Comparison of ENCODE assay signal across 9 mouse cellular contexts in the genomic region with DNA sequence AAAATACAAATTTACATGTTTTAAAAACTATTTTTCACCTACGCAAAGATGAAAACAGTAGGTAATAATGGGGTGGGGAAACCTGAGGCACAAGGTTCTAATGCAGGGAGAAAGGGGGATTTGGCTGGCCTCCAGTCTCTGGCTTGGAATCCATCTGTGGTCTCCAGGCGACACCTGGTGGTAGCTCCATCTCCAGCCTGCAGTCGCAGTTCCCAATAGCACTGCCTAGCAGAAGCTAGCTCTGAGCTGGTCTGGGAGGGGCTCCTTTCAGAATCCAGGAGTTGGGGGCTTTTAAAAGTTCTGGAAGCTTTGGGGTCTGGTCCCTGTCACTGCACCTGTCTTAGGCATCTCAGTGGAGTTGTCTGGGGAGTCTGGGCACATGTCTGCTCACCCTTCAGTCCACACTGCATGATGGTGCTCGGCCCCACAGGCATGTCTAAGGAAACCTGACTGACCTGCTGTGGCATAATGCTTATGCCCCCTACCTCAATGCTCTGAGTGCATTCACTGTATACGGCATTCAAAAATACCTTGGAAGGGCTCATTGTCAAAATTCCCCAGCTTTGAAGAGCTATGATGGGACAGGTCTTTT. TPM values are rescaled to one million over a fixed set of nuclear protein-coding genes. Genes with fewer than 3 reads are reported as not detected.
DNase-seq lines count a peak whose midpoint lies in the region; ATAC-seq lines count a peak whose summit lies in the region.
"Had no signal": no experiment of that assay in that cellular context is flagged by ENCODE, and none has a peak within 500 bp of the region (broad histone marks: within the 10 kb centered on the region; RNA-seq: fewer than 3 reads in every experiment).

No protein-coding gene starts in this region.

- no peak overlapping the region for H3K4me2 ChIP-seq in heart, embryonic 12.5 days
- no peak overlapping the region for H3K4me2 ChIP-seq in heart, embryonic 11.5 days

- H3K9me3 ChIP-seq in heart, embryonic 12.5 days (replicated peaks), result 0 out of 2 replicates have a peak, but pooled peaks cover 5% of the 10 kb centered on the region
- no peaks in the 10 kb centered on the region for H3K9me3 ChIP-seq in heart, embryonic 11.5 days (replicated peaks; ENCODE audit: control insufficient read depth, low read length)

- H3K36me3 ChIP-seq in heart, embryonic 12.5 days, result no peaks in the 10 kb centered on the region
- no peaks in the 10 kb centered on the region for H3K36me3 ChIP-seq in heart, embryonic 11.5 days (ENCODE audit: control insufficient read depth, insufficient read depth, low read length)

- 37% methylated on average over 5 of the region's 5 CpGs for WGBS in heart, embryonic 12.5 days
- WGBS in heart, embryonic 11.5 days (ENCODE audit: insufficient replicate concordance), result 30% methylated on average over 5 of the region's 5 CpGs

- H3K27ac ChIP-seq in heart, embryonic 12.5 days (ENCODE audit: poor library complexity, severe bottlenecking), result no peak overlapping the region
- H3K27ac ChIP-seq in heart, embryonic 11.5 days (ENCODE audit: low read depth, low read length), result no peak overlapping the region
- H3K27ac ChIP-seq: macrophage had no signal

- peak; percentile 17 for DNase-seq in cerebellum, adult 9-11 months
- peak; percentile 44 to 76 for DNase-seq in frontal cortex, postnatal 14 days (ENCODE audit: low spot score in 2 of 2)
- peak; percentile 88 for DNase-seq in kidney, postnatal 4 days
- DNase-seq in lung, adult 18-20 months, result peak; percentile 31 to 40
- peak; percentile 15 for DNase-seq in ovary, adult 18-20 months (ENCODE audit: low spot score)
- peak; percentile 81 for DNase-seq in thymus, postnatal 14 days

- 0 out of 2 replicates have a peak, but pooled peaks have one; percentile 9 for ATAC-seq in heart, embryonic 12.5 days (ENCODE audit: insufficient number of reproducible peaks, low FRiP score)
- no peak for ATAC-seq in heart, embryonic 11.5 days (replicated peaks; ENCODE audit: insufficient number of reproducible peaks, low FRiP score, low TSS enrichment)

- 0 out of 2 replicates have a peak, but pooled peaks cover 11% of the 10 kb centered on the region for H3K27me3 ChIP-seq in heart, embryonic 12.5 days (replicated peaks)
- no peaks in the 10 kb centered on the region for H3K27me3 ChIP-seq in heart, embryonic 11.5 days (ENCODE audit: control insufficient read depth, insufficient read depth, low read length)

- H3K4me3 ChIP-seq in heart, embryonic 12.5 days, result no peak overlapping the region
- H3K4me3 ChIP-seq in heart, embryonic 11.5 days (ENCODE audit: low read depth, low read length), result no peak overlapping the region

- H3K4me1 ChIP-seq in heart, embryonic 12.5 days (replicated peaks), result no peaks in the 10 kb centered on the region
- no peaks in the 10 kb centered on the region for H3K4me1 ChIP-seq in heart, embryonic 11.5 days (ENCODE audit: control insufficient read depth, insufficient read depth, low read length)

- no peak overlapping the region for H3K9ac ChIP-seq in heart, embryonic 12.5 days
- no peak overlapping the region for H3K9ac ChIP-seq in heart, embryonic 11.5 days (ENCODE audit: low read depth, low read length)

RNA-seq across cellular contexts. Expression of gene Ankrd60, which starts 16.2 kb away (rescaled TPM):
- not detected in 2 replicates for polyA plus RNA-seq in heart, embryonic 12.5 days (2016; fragmentation: Nextera tagmentation; extraction: Ambion mirVana)
- not detected in 2 replicates for polyA plus RNA-seq in heart, embryonic 11.5 days (2014; fragmentation: Nextera tagmentation; extraction: Ambion mirVana)
- polyA plus RNA-seq: macrophage had no signal

RNA-seq across cellular contexts. Expression of gene 1700021F07Rik, which starts 39.6 kb away (rescaled TPM):
- polyA plus RNA-seq in heart, embryonic 12.5 days (2016; fragmentation: Nextera tagmentation; extraction: Ambion mirVana), result not detected in 2 replicates
- polyA plus RNA-seq in heart, embryonic 11.5 days (2014; fragmentation: Nextera tagmentation; extraction: Ambion mirVana), result not detected in 2 replicates
- polyA plus RNA-seq: macrophage had no signal

Comparison
In these comparisons a context has a peak if more than half of its experiments do, and no peak if none do; other contexts are left out.
1. DNase-seq: peak in every context shown above with its lines; median percentile 88 in kidney, postnatal 4 days; 81 in thymus, postnatal 14 days; 60 in frontal cortex, postnatal 14 days; 36 in lung, adult 18-20 months; 17 in cerebellum, adult 9-11 months; 15 in ovary, adult 18-20 months.